Mouse (Mus musculus): ENCODE data around the gene Clec2l.

Clec2l gene

GRCm38 (mm10) chr6:38662714-38663615, at the start of gene Clec2l:
Gene Clec2l (plus strand): TSS chr6:38663069.
- no peak for DNase-seq (ENCODE audit: low spot score)

GRCm38 (mm10) chr6:38622406-38622805, 40.5 kb upstream of the Clec2l start:
- DNase-seq (ENCODE audit: low spot score): no peak

- DNase-seq (ENCODE audit: low spot score): no peak
Measured at GRCm38 (mm10) chr6:38623457-38623856, 39.4 kb upstream of the Clec2l start.

GRCm38 (mm10) chr6:38624439-38624838, 38.4 kb upstream of the Clec2l start:
- no peak for DNase-seq (ENCODE audit: low spot score)

- DNase-seq (ENCODE audit: low spot score): no peak
Measured at GRCm38 (mm10) chr6:38626086-38626485, 36.8 kb upstream of the Clec2l start.

- DNase-seq (ENCODE audit: low spot score): no peak
Measured at GRCm38 (mm10) chr6:38627081-38627480, 35.8 kb upstream of the Clec2l start.

- no peak for DNase-seq (ENCODE audit: low spot score)
Measured at GRCm38 (mm10) chr6:38627486-38627885, 35.4 kb upstream of the Clec2l start.

- DNase-seq (ENCODE audit: low spot score): no peak
Measured at GRCm38 (mm10) chr6:38629556-38629955, 33.3 kb upstream of the Clec2l start.

- DNase-seq (ENCODE audit: low spot score): no peak
Measured at GRCm38 (mm10) chr6:38632826-38633225, 30.0 kb upstream of the Clec2l start.

GRCm38 (mm10) chr6:38634461-38634860, 28.4 kb upstream of the Clec2l start:
- no peak for DNase-seq (ENCODE audit: low spot score)

GRCm38 (mm10) chr6:38635941-38636851, 26.7 kb upstream of the Clec2l start:
- peak; percentile 42 for DNase-seq (ENCODE audit: low spot score)

- peak; percentile 44 for DNase-seq (ENCODE audit: low spot score)
Measured at GRCm38 (mm10) chr6:38636852-38637618, 25.8 kb upstream of the Clec2l start, which contains the start of gene Klrg2. Gene Klrg2 (minus strand): TSS chr6:38637242.

- DNase-seq (ENCODE audit: low spot score): no peak
Measured at GRCm38 (mm10) chr6:38640401-38640800, 22.5 kb upstream of the Clec2l start.

GRCm38 (mm10) chr6:38641228-38641627, 21.6 kb upstream of the Clec2l start:
- no peak for DNase-seq (ENCODE audit: low spot score)

GRCm38 (mm10) chr6:38641645-38642044, 21.2 kb upstream of the Clec2l start:
- no peak for DNase-seq (ENCODE audit: low spot score)

- peak; percentile 32 for DNase-seq (ENCODE audit: low spot score)
Measured at GRCm38 (mm10) chr6:38642593-38642992, 20.3 kb upstream of the Clec2l start.

GRCm38 (mm10) chr6:38643039-38643438, 19.8 kb upstream of the Clec2l start:
- no peak for DNase-seq (ENCODE audit: low spot score)

GRCm38 (mm10) chr6:38649545-38649944, 13.3 kb upstream of the Clec2l start:
- no peak for DNase-seq (ENCODE audit: low spot score)

GRCm38 (mm10) chr6:38650263-38650937, 12.5 kb upstream of the Clec2l start:
- peak; percentile 46 for DNase-seq (ENCODE audit: low spot score)

- no peak for DNase-seq (ENCODE audit: low spot score)
Measured at GRCm38 (mm10) chr6:38661626-38662025, 1.2 kb upstream of the Clec2l start.

- no peak for DNase-seq (ENCODE audit: low spot score)
Measured at GRCm38 (mm10) chr6:38669580-38669979, 6.7 kb downstream of the Clec2l start.

All from yolk sac, embryonic 10.5 days (tissue).